Mouse (Mus musculus) intestine, postnatal 0 days (tissue): ENCODE results near the gene Mon1b. TPM values are rescaled to one million over a fixed set of nuclear protein-coding genes. Genes with fewer than 3 reads are reported as not detected.
A peak's percentile ranks its signal among the peaks of the same experiment; 100 is the strongest.

Source experiments
- ATAC-seq: fragments of 200-750 bp; cut with Nextera tagmentation; 2 replicates; pipeline ENCODE4 v1.8.0; 2017; ENCODE audit warnings: mild to moderate bottlenecking, moderate TSS enrichment, moderate library complexity
- H3K27ac ChIP-seq: fragments of 300-500 bp; sonication (generic); 2 replicates; pipeline ENCODE4 v1.5.1; 2014; ENCODE audit warnings: mild to moderate bottlenecking, low read depth, low read length, moderate library complexity
- H3K27me3 ChIP-seq: fragments of 300-500 bp; sonication (generic); replicated peaks from 2 replicates; pipeline ENCODE4 v1.6.1; 2014; ENCODE audit warnings: low read length, mixed read lengths; ENCODE audit not compliant: control insufficient read depth, insufficient read depth
- H3K36me3 ChIP-seq: fragments of 300-500 bp; sonication (generic); 2 replicates; pipeline ENCODE4 v1.6.1; 2014; ENCODE audit warnings: mild to moderate bottlenecking, moderate library complexity; ENCODE audit not compliant: control insufficient read depth, insufficient read depth
- H3K4me1 ChIP-seq: fragments of 300-500 bp; sonication (generic); replicated peaks from 2 replicates; pipeline ENCODE4 v1.6.1; 2014; ENCODE audit warnings: antibody characterized with exemption, low read length, mixed read lengths; ENCODE audit not compliant: control insufficient read depth, insufficient read depth
- H3K4me2 ChIP-seq: fragments of 300-500 bp; sonication (generic); replicated peaks from 2 replicates; pipeline ENCODE4 v1.6.1; 2014; ENCODE audit warnings: low read depth, mild to moderate bottlenecking, moderate library complexity
- H3K4me3 ChIP-seq: fragments of 300-500 bp; sonication (generic); 2 replicates; pipeline ENCODE4 v1.5.1; 2014; ENCODE audit warnings: low read depth, low read length
- H3K9ac ChIP-seq: fragments of 300-500 bp; sonication (generic); 2 replicates; pipeline ENCODE4 v1.6.1; 2014; ENCODE audit warnings: mild to moderate bottlenecking, low read depth, low read length
- H3K9me3 ChIP-seq: fragments of 300-500 bp; sonication (generic); 2 replicates; pipeline ENCODE4 v1.6.1; 2016; ENCODE audit warnings: mixed run types; ENCODE audit not compliant: control insufficient read depth
- CTCF ChIP-seq: sonication (generic); IDR thresholded peaks from 2 replicates; pipeline ENCODE4 v1.5.1; 2016; ENCODE audit warnings: low read depth, mild to moderate bottlenecking, control low read depth, antibody characterized with exemption, moderate library complexity
- WGBS: fragments of 180-500 bp; shearing (Covaris S2); extraction: QIAGEN DNeasy Blood & Tissue Kit; methylation state at CpG from one replicate; pipeline ENCODE4 v1.1.7; 2014; 5-methylcytosine and 5-hydroxymethylcytosine counted together
- polyA plus RNA-seq: library from polyadenylated mRNA; unstranded; fragments of >200 nt; fragmentation: Nextera tagmentation; extraction: Ambion mirVana; gene quantifications from 2 replicates; pipeline ENCODE4 v1.2.1, GENCODE M21; 2015

The Mon1b gene
- polyA plus RNA-seq = 3.5 and 4.1 TPM in 2 replicates

- no peaks in the 10 kb centered on the region for H3K9me3 ChIP-seq
- peak within 1 kb of the TSS; percentile 76 for H3K4me3 ChIP-seq
- TF ChIP-seq CTCF = no peak
- peak within 1 kb of the TSS; percentile 94 for H3K4me2 ChIP-seq
- peak; percentile 99 for ATAC-seq
- H3K9ac ChIP-seq = peak within 1 kb of the TSS; percentile 76
- WGBS = under 1% methylated on average over 42 of the region's 42 CpGs
- no peaks in the 10 kb centered on the region for H3K27me3 ChIP-seq
- H3K36me3 ChIP-seq = peaks cover 18% of the 10 kb centered on the region
- peak within 1 kb of the TSS; percentile 100 for H3K27ac ChIP-seq
- no peaks in the 10 kb centered on the region for H3K4me1 ChIP-seq
These were observed at the start of gene Mon1b for GRCm38 (mm10) chr8:113634670-113635591. TSS of gene Mon1b (plus strand) at chr8:113635587.

- Histone ChIP-seq H3K4me1 (no peaks in the 10 kb centered on the region), H3K27me3 (no peaks in the 10 kb centered on the region), H3K4me2 (no peak overlapping the region), H3K36me3 (no peaks in the 10 kb centered on the region), H3K27ac (no peak overlapping the region), H3K4me3 (no peak overlapping the region), H3K9me3 (no peaks in the 10 kb centered on the region), H3K9ac (no peak overlapping the region)
- 46% methylated on average over 3 of the region's 3 CpGs for WGBS
- no peak for ATAC-seq
- TF ChIP-seq CTCF = no peak
These were observed 37.0 kb upstream of the Mon1b start for GRCm38 (mm10) chr8:113598401-113598800.

- Histone ChIP-seq H3K36me3 (no peaks in the 10 kb centered on the region), H3K27me3 (no peaks in the 10 kb centered on the region), H3K4me1 (no peaks in the 10 kb centered on the region), H3K4me3 (no peak overlapping the region), H3K9me3 (no peaks in the 10 kb centered on the region), H3K4me2 (no peak overlapping the region), H3K27ac (no peak overlapping the region), H3K9ac (no peak overlapping the region)
- ATAC-seq = no peak
- peak; percentile 78 for TF ChIP-seq CTCF
- WGBS = 1% methylated on average over 3 of the region's 3 CpGs
These were observed 2.8 kb upstream of the Mon1b start for GRCm38 (mm10) chr8:113632634-113633033.

GRCm38 (mm10) chr8:113634161-113634560 is 1.2 kb upstream of the Mon1b start:
- no peak overlapping the region for H3K9ac ChIP-seq
- ATAC-seq = no peak
- 32% methylated on average over 12 of the region's 12 CpGs for WGBS

GRCm38 (mm10) chr8:113635592-113636279 is 349 bp downstream of the Mon1b start:
- peak overlapping the region; percentile 76 for H3K4me3 ChIP-seq
- H3K27ac ChIP-seq = peak overlapping the region; percentile 100
- peak; percentile 87 for ATAC-seq
- TF ChIP-seq CTCF = 0 out of 2 replicates have a peak, but pooled peaks have one; percentile 3
- H3K9ac ChIP-seq = peak overlapping the region; percentile 76
- peak overlapping the region; percentile 94 for H3K4me2 ChIP-seq
- H3K27me3 ChIP-seq = no peaks in the 10 kb centered on the region
- no peaks in the 10 kb centered on the region for H3K9me3 ChIP-seq
- no peaks in the 10 kb centered on the region for H3K4me1 ChIP-seq
- WGBS = 1% methylated on average over 44 of the region's 44 CpGs
- peaks cover 24% of the 10 kb centered on the region for H3K36me3 ChIP-seq

More at GRCm38 (mm10) chr8:113634161-113634560, 1.2 kb upstream of the Mon1b start:
- Histone ChIP-seq H3K9me3 (no peaks in the 10 kb centered on the region), H3K4me2 (peak overlapping the region; percentile 60), H3K36me3 (peaks cover 10% of the 10 kb centered on the region), H3K4me3 (peak overlapping the region; percentile 76), H3K27ac (no peak overlapping the region), H3K27me3 (no peaks in the 10 kb centered on the region), H3K4me1 (no peaks in the 10 kb centered on the region)
- no peak for TF ChIP-seq CTCF

- H3K27me3 ChIP-seq = no peaks in the 10 kb centered on the region
- H3K9ac ChIP-seq = peak overlapping the region; percentile 76
- no peaks in the 10 kb centered on the region for H3K4me1 ChIP-seq
- H3K4me3 ChIP-seq = peak overlapping the region; percentile 76
- H3K27ac ChIP-seq = no peak overlapping the region
- TF ChIP-seq CTCF = peak; percentile 31; the same call in 1 of the 2 replicates
- 35% methylated on average over 5 of the region's 5 CpGs for WGBS
- peaks cover 24% of the 10 kb centered on the region for H3K36me3 ChIP-seq
- H3K4me2 ChIP-seq = peak overlapping the region; percentile 94
- ATAC-seq = no peak
- H3K9me3 ChIP-seq = no peaks in the 10 kb centered on the region
These were observed 867 bp downstream of the Mon1b start for GRCm38 (mm10) chr8:113636280-113636628.
